Mouse (Mus musculus) neural tube, embryonic 11.5 days (tissue): ENCODE data around the gene Zfp655. TPM values are rescaled to one million over a fixed set of nuclear protein-coding genes. Genes with fewer than 3 reads are reported as not detected.
"Not testable (repeated sequence)": the region's sequence is repeated elsewhere in the genome, so short reads cannot be mapped to it uniquely, and the experiment has no call there.

Experiments
- ATAC-seq: fragments of 200-750 bp; cut with Nextera tagmentation; 2 replicates; pipeline ENCODE4 v1.8.0; 2017; ENCODE audit warnings: moderate number of reproducible peaks, mild to moderate bottlenecking, moderate TSS enrichment, moderate library complexity; ENCODE audit not compliant: insufficient read depth, low FRiP score, low TSS enrichment
- DNase-seq: peaks from one replicate; pipeline ENCODE4 v3.0.0-alpha.2; 2015; ENCODE audit warnings: low spot score
- H3K27ac ChIP-seq: fragments of 300-500 bp; sonication (generic); 2 replicates; pipeline ENCODE4 v1.5.1; 2014; ENCODE audit warnings: low read depth, mild to moderate bottlenecking, low read length
- H3K27me3 ChIP-seq: fragments of 300-500 bp; sonication (generic); 2 replicates; pipeline ENCODE4 v1.6.1; 2014; ENCODE audit warnings: mild to moderate bottlenecking, low read length, mixed read lengths; ENCODE audit not compliant: control insufficient read depth, insufficient read depth
- H3K36me3 ChIP-seq: fragments of 300-500 bp; sonication (generic); 2 replicates; pipeline ENCODE4 v1.6.1; 2014; ENCODE audit warnings: mild to moderate bottlenecking, low read length, moderate library complexity, mixed read lengths; ENCODE audit not compliant: control insufficient read depth, insufficient read depth
- H3K4me1 ChIP-seq: fragments of 300-500 bp; sonication (generic); 2 replicates; pipeline ENCODE4 v1.6.1; 2014; ENCODE audit warnings: low read length, mixed read lengths; ENCODE audit not compliant: control insufficient read depth, insufficient read depth
- H3K4me2 ChIP-seq: fragments of 300-500 bp; sonication (generic); 2 replicates; pipeline ENCODE4 v1.6.1; 2014; ENCODE audit warnings: low read depth, mild to moderate bottlenecking, moderate library complexity
- H3K4me3 ChIP-seq: fragments of 300-500 bp; sonication (generic); 2 replicates; pipeline ENCODE4 v1.5.1; 2014; ENCODE audit warnings: low read depth, low read length
- H3K9ac ChIP-seq: fragments of 300-500 bp; sonication (generic); 2 replicates; pipeline ENCODE4 v1.6.1; 2014; ENCODE audit warnings: mild to moderate bottlenecking, low read length
- H3K9me3 ChIP-seq: fragments of 300-500 bp; sonication (generic); 2 replicates; pipeline ENCODE4 v1.6.1; 2016; ENCODE audit warnings: low read length; ENCODE audit not compliant: control insufficient read depth
- WGBS: fragments of 180-500 bp; shearing (Covaris S2); extraction: QIAGEN DNeasy Blood & Tissue Kit; methylation state at CpG from one replicate; pipeline ENCODE4 v1.1.7; 2014; 5-methylcytosine and 5-hydroxymethylcytosine counted together
- polyA plus RNA-seq: library from polyadenylated mRNA; unstranded; fragments of >200 nt; fragmentation: Nextera tagmentation; extraction: Ambion mirVana; gene quantifications from 2 replicates; pipeline ENCODE4 v1.2.1, GENCODE M21; 2014

Gene Zfp655
- polyA plus RNA-seq, 1 experiment from 2014 or later: 43.3 TPM

DNA sequence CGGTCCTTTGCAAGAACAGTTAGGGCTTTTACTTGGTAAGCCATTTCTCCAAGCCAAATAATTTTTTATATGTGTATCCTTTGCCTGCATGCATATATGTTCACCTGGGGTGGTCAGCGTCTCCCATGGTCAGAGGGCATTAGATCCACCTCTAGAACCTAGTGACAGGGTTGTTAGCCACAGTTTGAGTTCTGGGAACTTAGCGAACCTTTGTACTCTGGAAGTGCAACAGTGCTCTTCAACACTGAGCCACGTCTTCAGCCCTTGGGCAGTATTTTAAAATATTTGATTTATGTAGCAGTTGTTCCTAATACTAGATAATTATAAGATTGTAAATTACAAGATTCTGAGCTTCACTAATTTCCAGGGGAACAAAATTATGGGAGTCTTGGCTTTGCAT is 874 bp upstream of the Zfp655 start:
- ATAC-seq (no peak), DNase-seq (no peak)
- Histone ChIP-seq H3K4me3 (no peak overlapping the region), H3K4me2 (peak overlapping the region; percentile 81; the same call in 1 of the 2 replicates), H3K9me3 (no peaks in the 10 kb centered on the region), H3K4me1 (peaks cover 6% of the 10 kb centered on the region; the same call in 1 of the 2 replicates), H3K27ac (no peak overlapping the region), H3K9ac (no peak overlapping the region; the same call in 1 of the 2 replicates), H3K36me3 (peaks cover 7% of the 10 kb centered on the region), H3K27me3 (no peaks in the 10 kb centered on the region)
- WGBS: 89% methylated on average over 4 of the region's 4 CpGs

DNA sequence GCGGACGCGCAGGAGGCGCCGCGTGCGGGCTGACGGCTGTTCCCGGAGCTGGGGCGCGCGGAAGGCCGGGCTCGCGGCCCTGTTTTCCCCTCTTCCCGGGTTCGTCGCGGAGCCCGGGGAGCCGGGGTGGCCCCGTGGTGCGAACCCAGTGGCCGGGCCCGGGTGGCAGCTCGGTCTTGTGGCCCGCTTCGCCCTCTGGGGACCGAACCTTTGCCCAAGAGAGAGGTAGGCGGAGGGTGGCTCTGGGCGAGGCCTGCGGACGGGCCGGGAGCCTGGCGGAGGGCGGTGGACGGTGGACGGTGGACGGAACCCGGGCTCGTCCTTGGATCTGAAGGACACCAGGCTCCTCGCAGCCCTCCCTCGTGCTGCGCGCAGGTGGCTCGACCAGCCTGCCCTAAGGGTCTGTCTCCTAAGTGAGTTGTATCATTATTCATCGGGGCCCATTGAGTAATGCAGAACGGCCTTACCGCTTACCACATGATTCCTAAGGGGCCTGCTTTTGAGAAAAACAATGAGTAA is 437 bp downstream of the Zfp655 start:
- DNase-seq (peak; percentile 45), ATAC-seq (peak; percentile 71)
- peaks cover 7% of the 10 kb centered on the region for H3K36me3 ChIP-seq
- no peaks in the 10 kb centered on the region for H3K27me3 ChIP-seq
- WGBS: under 1% methylated on average over 45 of the region's 49 CpGs
- H3K4me1 ChIP-seq: peaks cover 6% of the 10 kb centered on the region; the same call in 1 of the 2 replicates
- peak overlapping the region; percentile 97 for H3K9ac ChIP-seq
- H3K4me2 ChIP-seq: peak overlapping the region; percentile 81
- peak overlapping the region; percentile 99 for H3K4me3 ChIP-seq
- H3K27ac ChIP-seq: peak overlapping the region; percentile 88
- no peaks in the 10 kb centered on the region for H3K9me3 ChIP-seq

DNA sequence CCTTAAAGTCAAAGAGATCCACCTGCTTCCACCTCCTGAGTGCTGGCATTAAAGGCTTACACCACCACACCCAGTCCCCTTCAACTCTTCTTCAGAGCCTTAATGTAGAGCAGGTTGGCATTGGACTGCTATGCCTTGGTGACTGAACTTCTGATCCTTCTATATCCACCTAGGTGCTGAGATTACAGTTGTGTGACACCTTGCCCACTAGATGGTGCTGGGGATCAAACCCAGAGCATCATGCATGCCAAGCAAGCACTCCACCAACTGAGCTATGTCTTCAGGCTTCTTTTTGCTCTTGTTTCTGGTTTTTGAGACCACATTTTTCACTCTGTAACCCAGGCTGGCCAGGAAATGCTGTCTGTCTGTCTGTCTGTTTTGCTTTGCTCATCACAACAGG is 3.1 kb downstream of the Zfp655 start:
- no peaks in the 10 kb centered on the region for H3K27me3 ChIP-seq
- H3K36me3 ChIP-seq: peaks cover 7% of the 10 kb centered on the region
- H3K27ac ChIP-seq: no peak overlapping the region
- ATAC-seq (no peak), DNase-seq (peak; percentile 25)
- H3K4me1 ChIP-seq: peaks cover 6% of the 10 kb centered on the region; the same call in 1 of the 2 replicates
- H3K4me2 ChIP-seq: no peak overlapping the region
- H3K4me3 ChIP-seq: no peak overlapping the region
- H3K9ac ChIP-seq: no peak overlapping the region
- H3K9me3 ChIP-seq: no peaks in the 10 kb centered on the region

DNA sequence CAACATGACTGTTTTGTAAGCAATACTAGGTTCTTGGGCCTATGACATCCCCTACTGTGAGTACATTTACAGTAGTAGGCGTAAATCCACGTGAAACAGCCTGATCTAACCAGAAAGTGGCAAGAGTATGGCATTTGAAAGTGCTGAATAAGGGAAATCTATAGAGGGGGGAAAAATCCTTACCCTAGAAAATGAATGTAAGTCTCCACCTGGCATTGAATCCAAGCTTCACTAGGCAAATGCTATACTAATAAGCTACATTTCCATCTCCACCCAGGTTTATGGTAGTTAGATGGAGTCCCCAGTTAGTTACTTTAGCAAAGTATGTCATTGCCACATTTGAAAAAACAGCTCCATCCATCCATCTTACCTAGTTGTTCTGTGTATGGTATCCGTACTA is 18.0 kb downstream of the Zfp655 start:
- H3K27me3 ChIP-seq: no peaks in the 10 kb centered on the region
- WGBS: 94% methylated on average over 3 of the region's 3 CpGs
- H3K4me1 ChIP-seq: no peaks in the 10 kb centered on the region
- DNase-seq (no peak), ATAC-seq (no peak)
- H3K9me3 ChIP-seq: no peaks in the 10 kb centered on the region
- H3K9ac ChIP-seq: no peak overlapping the region
- no peak overlapping the region for H3K27ac ChIP-seq
- no peaks in the 10 kb centered on the region for H3K36me3 ChIP-seq
- no peak overlapping the region for H3K4me3 ChIP-seq
- H3K4me2 ChIP-seq: no peak overlapping the region

DNA sequence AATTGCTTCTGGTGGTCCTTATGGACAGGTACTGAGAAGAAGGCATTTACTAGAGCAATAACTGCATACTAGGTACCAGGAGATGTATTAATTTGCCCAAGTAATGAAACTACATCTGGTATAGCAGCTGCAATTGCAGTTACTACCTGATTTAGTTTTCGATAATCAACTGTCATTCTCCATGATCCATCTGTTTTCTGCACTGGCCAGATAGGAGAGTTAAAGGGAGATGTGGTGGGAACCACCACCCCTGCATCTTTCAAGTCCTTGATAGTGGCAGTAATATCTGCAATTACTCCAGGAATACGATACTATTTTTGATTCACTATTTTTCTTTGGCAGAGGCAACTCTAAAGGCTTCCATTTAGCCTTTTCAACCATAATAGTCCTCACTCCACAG is 42.1 kb downstream of the Zfp655 start:
- 87% methylated on average over 2 of the region's 2 CpGs for WGBS
- not testable (repeated sequence) for H3K9me3 ChIP-seq, H3K27ac ChIP-seq, H3K36me3 ChIP-seq, H3K4me2 ChIP-seq, ATAC-seq, H3K9ac ChIP-seq, H3K4me1 ChIP-seq, H3K27me3 ChIP-seq, H3K4me3 ChIP-seq, DNase-seq

DNA sequence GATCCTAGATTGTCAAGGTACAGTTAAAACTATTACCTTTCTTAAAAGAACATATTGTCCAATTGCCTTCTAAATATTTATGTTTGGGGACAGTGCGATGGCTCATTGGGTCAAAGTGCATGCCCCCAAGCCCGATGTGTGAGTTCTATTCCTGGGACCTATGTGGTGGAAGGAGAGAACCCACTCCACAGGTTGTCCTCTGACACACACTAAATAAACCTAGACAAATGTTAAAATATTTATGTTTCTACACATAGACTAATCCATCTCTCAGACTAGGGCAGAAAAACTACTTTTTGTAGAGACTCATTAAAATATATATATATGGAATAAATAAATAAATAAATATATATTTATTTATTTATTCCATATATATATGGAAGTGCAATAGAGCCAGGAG is 48.4 kb downstream of the Zfp655 start:
- ATAC-seq (peak; percentile 47), DNase-seq (no peak)
- whole genome bisulfite sequencing: 91% methylated on average over 2 of the region's 2 CpGs
- H3K4me2 ChIP-seq: no peak overlapping the region
- H3K36me3 ChIP-seq: peaks cover 5% of the 10 kb centered on the region
- no peak overlapping the region for H3K27ac ChIP-seq
- no peaks in the 10 kb centered on the region for H3K9me3 ChIP-seq
- H3K9ac ChIP-seq: no peak overlapping the region
- peaks cover 7% of the 10 kb centered on the region; the same call in 1 of the 2 replicates for H3K4me1 ChIP-seq
- peak overlapping the region; percentile 76 for H3K4me3 ChIP-seq
- no peaks in the 10 kb centered on the region for H3K27me3 ChIP-seq

DNA sequence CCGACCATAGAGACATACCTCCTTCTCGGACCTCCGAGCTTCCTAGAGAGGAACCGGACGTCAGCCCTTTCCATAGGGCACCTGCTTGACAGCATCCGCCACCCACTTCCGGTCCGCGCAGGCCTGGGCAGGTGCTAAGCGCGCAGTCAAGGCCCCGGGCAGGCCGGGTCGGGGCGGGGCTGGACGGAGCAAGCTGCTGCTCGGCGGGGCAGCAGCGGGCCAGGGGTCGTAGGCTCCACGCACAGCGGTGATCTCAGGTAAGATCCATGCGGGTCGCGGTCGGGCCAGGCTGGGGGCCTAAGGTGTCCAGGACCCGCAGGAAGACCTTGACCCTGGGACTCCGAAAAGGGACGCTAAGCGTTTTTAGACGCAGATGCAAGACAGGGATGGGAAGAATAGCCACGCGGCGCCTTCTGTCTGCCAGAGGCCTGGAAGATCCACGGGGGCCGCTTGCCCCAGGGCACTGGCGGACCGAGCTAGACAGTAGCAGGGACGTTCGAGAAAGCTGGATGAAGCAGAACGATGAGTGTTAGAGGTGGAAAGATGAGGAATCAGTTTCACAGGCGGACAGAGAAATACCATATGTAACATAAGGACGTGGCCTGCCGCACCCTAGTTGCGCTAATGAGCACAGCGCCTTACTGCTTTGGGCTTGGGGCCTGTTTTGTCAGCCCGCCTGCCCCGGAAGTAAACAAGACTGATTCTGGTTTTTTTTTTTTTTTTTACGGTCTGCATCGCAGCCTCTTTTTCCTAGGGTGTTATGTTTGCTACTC is 49.0 kb downstream of the Zfp655 start, which contains the start of gene Zscan25:
Zscan25 (plus strand) TSS at position 130 of the 773 bp plus-strand sequence.
- peaks cover 5% of the 10 kb centered on the region for H3K36me3 ChIP-seq
- no peaks in the 10 kb centered on the region for H3K27me3 ChIP-seq
- peak within 1 kb of the TSS; percentile 83 for H3K9ac ChIP-seq
- ATAC-seq (peak; percentile 100), DNase-seq (peak; percentile 92)
- peak within 1 kb of the TSS; percentile 78 for H3K27ac ChIP-seq
- H3K4me2 ChIP-seq: peak within 1 kb of the TSS; percentile 80
- H3K9me3 ChIP-seq: no peaks in the 10 kb centered on the region
- H3K4me3 ChIP-seq: peak within 1 kb of the TSS; percentile 76
- WGBS: under 1% methylated on average over 50 of the region's 50 CpGs
- peaks cover 7% of the 10 kb centered on the region; the same call in 1 of the 2 replicates for H3K4me1 ChIP-seq

DNA sequence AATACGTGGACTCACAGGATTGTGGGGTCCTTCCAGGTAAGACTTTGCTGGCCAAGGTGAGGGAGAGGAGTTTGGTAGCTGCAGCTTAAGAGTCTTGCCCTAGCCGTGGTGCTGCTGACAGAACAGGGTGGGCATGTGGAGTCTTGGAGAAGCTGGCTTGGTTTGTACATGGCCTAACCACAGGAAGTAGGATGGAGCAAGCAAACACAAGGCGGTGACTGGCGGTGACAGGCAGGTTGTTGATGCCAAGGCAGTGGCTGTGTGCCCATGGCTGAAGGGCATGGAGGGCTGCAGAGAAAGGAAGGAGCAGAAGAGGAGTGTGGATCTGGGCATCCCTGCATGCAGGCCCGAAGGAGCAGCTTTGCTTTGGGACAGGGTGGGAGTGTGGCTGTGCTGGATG is 56.9 kb downstream of the Zfp655 start:
- no peak overlapping the region for H3K9ac ChIP-seq
- ATAC-seq: no peak
- H3K4me1 ChIP-seq: no peaks in the 10 kb centered on the region
- H3K9me3 ChIP-seq: no peaks in the 10 kb centered on the region
- no peak for DNase-seq
- peaks cover 37% of the 10 kb centered on the region for H3K36me3 ChIP-seq
- no peak overlapping the region for H3K27ac ChIP-seq
- WGBS: 91% methylated on average over 5 of the region's 5 CpGs
- no peaks in the 10 kb centered on the region for H3K27me3 ChIP-seq
- H3K4me2 ChIP-seq: no peak overlapping the region
- H3K4me3 ChIP-seq: no peak overlapping the region

DNA sequence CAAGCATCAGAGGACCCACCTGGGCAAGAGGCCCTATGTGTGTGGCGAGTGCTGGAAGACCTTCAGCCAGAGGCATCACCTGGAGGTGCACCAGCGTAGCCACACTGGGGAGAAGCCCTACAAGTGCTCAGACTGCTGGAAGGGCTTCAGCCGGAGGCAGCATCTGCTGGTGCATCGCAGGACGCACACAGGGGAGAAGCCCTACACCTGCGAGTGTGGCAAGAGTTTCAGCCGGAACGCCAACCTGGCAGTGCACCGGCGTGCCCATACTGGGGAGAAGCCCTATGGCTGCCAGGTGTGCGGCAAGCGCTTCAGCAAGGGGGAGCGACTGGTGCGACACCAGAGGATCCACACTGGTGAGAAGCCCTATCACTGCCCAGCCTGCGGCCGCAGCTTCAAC is 59.2 kb downstream of the Zfp655 start:
- no peak overlapping the region for H3K27ac ChIP-seq
- DNase-seq (no peak), ATAC-seq (no peak)
- no peaks in the 10 kb centered on the region for H3K27me3 ChIP-seq
- no peaks in the 10 kb centered on the region for H3K9me3 ChIP-seq
- H3K4me2 ChIP-seq: no peak overlapping the region
- 96% methylated on average over 16 of the region's 16 CpGs for whole genome bisulfite sequencing
- H3K4me3 ChIP-seq: no peak overlapping the region
- H3K9ac ChIP-seq: no peak overlapping the region
- H3K36me3 ChIP-seq: peaks cover 32% of the 10 kb centered on the region
- no peaks in the 10 kb centered on the region for H3K4me1 ChIP-seq
